Mouse (Mus musculus): ENCODE results near the gene Myocos. TPM values are rescaled to one million over a fixed set of nuclear protein-coding genes. Genes with fewer than 3 reads are reported as not detected.

Gene Myocos
- polyA plus RNA-seq, 1 experiment from 2014 or later: not detected

GRCm38 (mm10) chr1:162609633-162610250 lies 48.3 kb downstream of the Myocos start:
- H3K9ac ChIP-seq: no peak overlapping the region
- no peaks in the 10 kb centered on the region for H3K4me1 ChIP-seq (replicated peaks)
- no peak for ATAC-seq (replicated peaks; ENCODE audit: insufficient number of reproducible peaks, insufficient read depth, low FRiP score, low read depth)
- H3K4me3 ChIP-seq: no peak overlapping the region
- no peaks in the 10 kb centered on the region for H3K27me3 ChIP-seq
- WGBS: 38% methylated on average over 9 of the region's 9 CpGs
- no peaks in the 10 kb centered on the region for H3K36me3 ChIP-seq
- H3K4me2 ChIP-seq: no peak overlapping the region
- H3K9me3 ChIP-seq (replicated peaks): no peaks in the 10 kb centered on the region
- H3K27ac ChIP-seq: no peak overlapping the region

DNA sequence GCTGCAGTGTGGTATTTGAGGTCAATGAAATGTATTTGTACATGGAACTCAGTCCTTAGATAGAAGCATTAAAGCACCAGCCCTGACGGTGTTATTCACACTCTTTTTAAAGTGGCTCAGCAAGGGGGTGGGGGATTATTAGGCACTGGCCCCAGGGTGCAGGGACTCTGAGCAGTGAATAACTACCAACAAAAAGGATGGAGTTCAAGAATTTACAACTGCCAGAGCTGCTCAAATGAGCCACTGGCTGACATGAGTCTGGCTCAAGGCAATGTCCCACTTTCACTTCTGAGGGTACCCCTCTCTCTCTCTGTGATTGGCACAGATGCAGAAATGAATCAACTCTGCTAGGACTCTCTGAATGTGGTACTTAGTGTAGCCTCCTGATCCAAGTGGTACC lies 49.9 kb downstream of the Myocos start:
- Histone ChIP-seq H3K9me3 (replicated peaks) (no peaks in the 10 kb centered on the region), H3K4me2 (no peak overlapping the region), H3K27ac (no peak overlapping the region), H3K4me3 (no peak overlapping the region), H3K27me3 (no peaks in the 10 kb centered on the region), H3K9ac (no peak overlapping the region), H3K36me3 (peaks cover 3% of the 10 kb centered on the region; the same call in 1 of the 2 replicates), H3K4me1 (replicated peaks) (no peaks in the 10 kb centered on the region)
- 21% methylated on average over 1 of the region's 1 CpGs for WGBS
- no peak for ATAC-seq (replicated peaks; ENCODE audit: insufficient number of reproducible peaks, insufficient read depth, low FRiP score, low read depth)

DNA sequence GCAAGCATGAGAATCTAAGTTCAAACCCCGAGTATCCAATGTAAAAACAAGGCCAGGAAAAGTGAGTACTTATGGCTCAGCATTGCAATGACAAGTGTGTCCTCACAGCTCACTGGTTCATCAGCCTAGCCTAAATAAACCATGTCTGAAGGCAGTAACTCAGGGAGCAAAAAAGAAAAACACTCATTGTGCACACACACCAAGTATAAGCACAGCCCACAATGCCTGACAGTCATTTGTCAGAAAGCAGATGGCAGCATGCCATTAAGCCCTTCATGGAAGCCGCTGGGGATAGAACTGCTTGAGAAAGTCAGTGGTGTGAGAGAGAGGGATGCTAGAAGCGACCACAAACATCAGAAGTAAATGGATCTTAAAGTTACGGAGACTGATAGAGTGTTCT lies 56.7 kb downstream of the Myocos start:
- Histone ChIP-seq H3K4me2 (no peak overlapping the region), H3K4me1 (replicated peaks) (no peaks in the 10 kb centered on the region), H3K9me3 (replicated peaks) (no peaks in the 10 kb centered on the region), H3K9ac (no peak overlapping the region), H3K27me3 (no peaks in the 10 kb centered on the region), H3K36me3 (peaks cover 20% of the 10 kb centered on the region), H3K4me3 (no peak overlapping the region), H3K27ac (no peak overlapping the region)
- ATAC-seq (replicated peaks; ENCODE audit: insufficient number of reproducible peaks, insufficient read depth, low FRiP score, low read depth): no peak
- WGBS: 79% methylated on average over 4 of the region's 4 CpGs

- H3K9me3 ChIP-seq (replicated peaks): no peaks in the 10 kb centered on the region
- H3K36me3 ChIP-seq: peaks cover 23% of the 10 kb centered on the region
- no peak for ATAC-seq (replicated peaks; ENCODE audit: insufficient number of reproducible peaks, insufficient read depth, low FRiP score, low read depth)
- H3K4me3 ChIP-seq: no peak overlapping the region
- H3K4me2 ChIP-seq: no peak overlapping the region
- H3K4me1 ChIP-seq (replicated peaks): no peaks in the 10 kb centered on the region
- no peak overlapping the region for H3K27ac ChIP-seq
- H3K9ac ChIP-seq: no peak overlapping the region
- no peaks in the 10 kb centered on the region for H3K27me3 ChIP-seq
- 87% methylated on average over 5 of the region's 5 CpGs for WGBS
Observed at GRCm38 (mm10) chr1:162599617-162600016, 58.4 kb downstream of the Myocos start.

GRCm38 (mm10) chr1:162597379-162598102 lies 60.5 kb downstream of the Myocos start:
- WGBS: 50% methylated on average over 3 of the region's 3 CpGs
- H3K9me3 ChIP-seq (replicated peaks): no peaks in the 10 kb centered on the region
- no peak overlapping the region for H3K27ac ChIP-seq
- no peak overlapping the region for H3K4me3 ChIP-seq
- no peak overlapping the region for H3K9ac ChIP-seq
- H3K4me1 ChIP-seq (replicated peaks): no peaks in the 10 kb centered on the region
- ATAC-seq (replicated peaks; ENCODE audit: insufficient number of reproducible peaks, insufficient read depth, low FRiP score, low read depth): no peak
- H3K4me2 ChIP-seq: no peak overlapping the region
- no peaks in the 10 kb centered on the region for H3K27me3 ChIP-seq
- peaks cover 21% of the 10 kb centered on the region for H3K36me3 ChIP-seq

Small RNA genes within 50 kb of the gene (microRNA-seq; reads per million reads assigned to microRNA genes)
- gene Gm27616: not detected

Other genes starting within 250 kb of the Myocos start
- gene Dnm3, start 180.2 kb downstream of the Myocos start, polyA plus RNA-seq (2015; fragmentation: Nextera tagmentation; extraction: Ambion mirVana): 1.7 and 2.2 TPM in 2 replicates
- gene Mettl13, start 109.7 kb downstream of the Myocos start, polyA plus RNA-seq (2015; fragmentation: Nextera tagmentation; extraction: Ambion mirVana): 10.0 and 14.2 TPM in 2 replicates
- gene Vamp4, start 87.7 kb downstream of the Myocos start, polyA plus RNA-seq (2015; fragmentation: Nextera tagmentation; extraction: Ambion mirVana): 32.5 and 37.6 TPM in 2 replicates
- gene Myoc, start 19.1 kb downstream of the Myocos start, polyA plus RNA-seq (2015; fragmentation: Nextera tagmentation; extraction: Ambion mirVana): 0.06 TPM in 1 of 2 replicates, not detected in the other
- 83.6 and 84.0 TPM in 2 replicates for gene Prrc2c, start 82.3 kb upstream of the Myocos start, polyA plus RNA-seq (2015; fragmentation: Nextera tagmentation; extraction: Ambion mirVana)
- gene Fmo4, start 155.8 kb upstream of the Myocos start, polyA plus RNA-seq (2015; fragmentation: Nextera tagmentation; extraction: Ambion mirVana): 0.33 and 0.34 TPM in 2 replicates
- gene Fmo1, start 208.4 kb upstream of the Myocos start, polyA plus RNA-seq (2015; fragmentation: Nextera tagmentation; extraction: Ambion mirVana): 9.1 and 13.1 TPM in 2 replicates
- 7.7 and 8.0 TPM in 2 replicates for gene Fmo2, start 240.5 kb upstream of the Myocos start, polyA plus RNA-seq (2015; fragmentation: Nextera tagmentation; extraction: Ambion mirVana)

Measured in heart, embryonic 15.5 days (tissue).